Mouse (Mus musculus): ENCODE measurements around the gene E130308A19Rik.
A peak's percentile ranks its signal among the peaks of the same experiment; 100 is the strongest.
"Not testable (repeated sequence)": the region's sequence is repeated elsewhere in the genome, so short reads cannot be mapped to it uniquely, and the experiment has no call there.

Gene E130308A19Rik

GRCm38 (mm10) chr4:59789015-59789414 is 163.0 kb downstream of the E130308A19Rik start:
- DNase-seq: no peak

- not testable (repeated sequence) for DNase-seq
These were observed 167.6 kb downstream of the E130308A19Rik start for GRCm38 (mm10) chr4:59793626-59794025.

DNA sequence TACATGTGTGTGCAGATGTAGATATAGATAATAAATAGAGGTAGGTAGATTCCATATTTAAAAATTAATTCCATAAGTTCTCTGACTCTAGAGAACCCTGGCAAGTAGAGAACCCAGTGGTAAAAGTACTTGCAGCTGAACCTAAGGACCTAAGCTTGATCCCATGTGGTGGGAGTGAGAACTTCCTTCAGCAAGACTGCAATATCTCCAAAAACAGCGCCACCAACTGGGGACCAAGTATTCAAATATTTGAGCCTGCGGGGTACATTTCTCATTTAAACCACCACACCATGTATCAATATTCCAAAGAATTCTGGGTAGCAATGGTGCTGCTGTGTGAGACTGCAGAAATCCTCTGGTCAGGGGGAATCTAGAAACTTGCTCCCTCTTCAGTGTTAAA is 168.1 kb downstream of the E130308A19Rik start:
- no peak for DNase-seq

GRCm38 (mm10) chr4:59795788-59796455 is 169.9 kb downstream of the E130308A19Rik start:
- DNase-seq: no peak

GRCm38 (mm10) chr4:59800181-59800580 is 174.2 kb downstream of the E130308A19Rik start:
- DNase-seq: no peak

DNA sequence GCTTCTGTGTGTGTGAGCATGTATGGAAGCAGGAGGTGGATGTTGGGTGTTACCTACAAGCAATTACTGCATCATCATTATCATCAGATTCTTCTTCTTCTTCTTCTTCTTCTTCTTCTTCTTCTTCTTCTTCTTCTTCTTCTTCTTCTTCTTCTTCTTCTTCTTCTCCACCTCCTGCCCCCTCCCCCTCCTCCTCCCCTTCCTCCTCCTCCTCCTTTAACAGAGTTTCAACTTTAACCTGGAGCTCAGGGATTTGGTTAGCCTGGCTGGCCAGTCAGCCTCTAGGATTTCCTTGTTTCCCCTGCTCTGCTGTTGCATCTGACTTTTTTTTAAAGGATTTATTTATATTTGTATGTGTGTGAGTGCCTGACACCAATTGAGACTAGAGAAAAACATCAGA is 175.5 kb downstream of the E130308A19Rik start, which contains the start of gene Inip:
Gene Inip, minus strand, starts transcription at position 101 of the 400 bp plus-strand sequence.
- no peak for DNase-seq

DNA sequence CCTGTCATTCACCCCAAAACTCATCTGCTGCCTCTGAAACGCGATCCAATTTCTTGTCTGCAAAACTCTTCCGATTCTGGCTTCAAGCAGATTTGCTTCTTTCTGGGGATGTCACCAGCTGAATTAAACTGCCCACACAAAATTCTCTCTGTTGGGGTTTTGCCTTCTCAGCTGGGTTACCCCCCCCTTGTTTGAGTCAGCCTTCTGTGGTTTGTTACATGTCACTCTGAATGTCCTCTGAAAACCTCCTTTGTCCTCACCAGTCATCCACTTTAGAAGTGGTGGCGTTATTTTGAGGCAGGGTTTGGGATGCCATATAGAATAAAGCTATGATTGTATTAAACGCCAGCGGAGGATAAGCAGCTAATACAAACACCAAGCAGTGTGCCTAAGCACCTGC is 176.1 kb downstream of the E130308A19Rik start:
- DNase-seq: no peak

DNA sequence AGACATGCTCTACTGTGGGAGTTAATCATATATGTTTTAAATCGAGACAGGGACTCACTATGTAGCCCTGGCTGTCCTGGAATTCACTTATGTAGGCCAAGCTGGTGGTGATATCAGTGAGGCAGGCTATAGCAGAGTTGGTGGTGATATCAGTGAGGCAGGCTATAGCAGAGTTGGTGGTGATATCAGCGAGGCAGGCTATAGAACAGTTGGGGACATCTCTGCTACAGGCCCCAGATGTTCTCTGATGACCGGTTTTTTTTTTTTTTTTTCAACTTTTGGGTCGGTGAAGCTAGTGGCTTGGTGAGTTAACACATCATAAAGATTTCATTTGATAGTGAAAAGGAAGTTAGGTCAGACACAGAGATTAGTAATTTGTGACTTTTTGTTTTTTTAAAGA is 176.8 kb downstream of the E130308A19Rik start:
- no peak for DNase-seq

DNA sequence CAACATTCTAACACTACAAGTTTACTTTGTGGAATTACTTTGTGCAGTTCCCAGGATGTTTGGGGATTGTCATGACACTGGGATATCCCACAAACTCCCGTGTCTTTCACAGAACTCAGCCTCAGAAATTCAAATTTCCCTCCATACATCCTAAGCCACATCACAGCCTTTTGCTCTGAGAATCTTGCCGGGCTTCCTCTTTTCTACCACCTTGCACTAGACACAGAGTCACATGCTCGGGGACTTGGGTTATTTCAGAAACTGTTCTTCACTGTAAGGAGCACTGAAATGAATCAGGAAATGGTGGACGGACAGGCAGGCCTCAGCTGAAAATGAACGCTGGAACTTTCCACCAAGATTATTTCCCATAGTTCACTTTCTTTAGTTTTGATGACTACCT is 177.3 kb downstream of the E130308A19Rik start:
- DNase-seq: no peak

- no peak for DNase-seq
These were observed 178.7 kb downstream of the E130308A19Rik start for GRCm38 (mm10) chr4:59804754-59805153.

GRCm38 (mm10) chr4:59805181-59805967 is 179.4 kb downstream of the E130308A19Rik start, which contains the start of gene Snx30:
TSS of gene Snx30 (plus strand) at chr4:59805840.
- peak; percentile 97 for DNase-seq

GRCm38 (mm10) chr4:59805968-59806878 is 180.2 kb downstream of the E130308A19Rik start:
- peak; percentile 44 for DNase-seq

DNA sequence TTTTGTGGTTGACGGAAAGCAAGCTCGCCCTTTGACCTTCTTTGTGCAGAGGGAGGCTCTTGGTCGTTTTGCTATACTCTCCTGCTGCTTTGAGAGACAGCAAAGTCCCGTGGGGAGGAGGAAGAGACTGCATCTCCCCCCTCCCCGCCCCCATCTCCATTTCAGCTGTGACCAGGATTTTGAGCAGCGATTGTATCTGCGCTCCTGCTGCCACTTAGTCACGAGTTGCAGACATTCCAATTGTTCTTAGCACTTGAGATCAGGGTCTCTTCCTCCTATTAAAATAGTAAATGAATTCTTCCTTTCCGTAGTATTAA is 180.8 kb downstream of the E130308A19Rik start:
- no peak for DNase-seq

DNA sequence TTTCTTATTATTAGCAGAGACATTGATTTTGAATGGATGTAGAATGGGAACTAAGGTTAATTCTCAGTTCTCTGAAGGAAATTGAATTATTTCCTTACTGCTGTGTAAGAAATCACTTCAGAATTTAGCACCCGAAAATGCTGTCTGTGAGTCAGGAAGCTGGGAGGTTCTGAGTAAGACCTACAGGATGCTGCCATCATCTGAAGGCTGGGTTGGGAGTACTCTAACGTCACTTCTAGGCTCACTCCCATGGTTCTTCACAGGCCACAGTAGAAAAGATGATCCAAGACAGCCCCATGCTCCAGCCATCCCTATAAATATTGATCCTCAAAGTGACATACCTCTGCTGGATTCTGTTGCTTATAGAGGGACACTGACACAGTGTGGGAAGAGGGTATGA is 181.5 kb downstream of the E130308A19Rik start:
- no peak for DNase-seq

- DNase-seq: peak; percentile 50
These were observed 182.4 kb downstream of the E130308A19Rik start for GRCm38 (mm10) chr4:59808396-59808795.
